Mouse (Mus musculus) liver, adult 2 months (tissue): ENCODE data around the gene Gm43638. TPM values are rescaled to one million over a fixed set of nuclear protein-coding genes. Genes with fewer than 3 reads are reported as not detected.

ENCODE experiments used
- DNase-seq: peaks from one replicate; pipeline ENCODE4 v3.0.0-alpha.2; 2011; ENCODE audit warnings: low read depth, low spot score; ENCODE audit errors: extremely low read depth
- H3K27ac ChIP-seq: fragments of 200-500 bp; replicated peaks from 2 replicates; pipeline ENCODE4 v1.5.1; 2012; ENCODE audit warnings: low read depth, mild to moderate bottlenecking, control low read depth, inconsistent platforms, low read length; ENCODE audit not compliant: insufficient read depth
- H3K27me3 ChIP-seq: fragments of 200-500 bp; 2 replicates; pipeline ENCODE4 v1.6.1; 2012; ENCODE audit warnings: mild to moderate bottlenecking, moderate library complexity, low read length, inconsistent platforms; ENCODE audit not compliant: control insufficient read depth, insufficient read depth
- H3K36me3 ChIP-seq: fragments of 200-500 bp; 2 replicates; pipeline ENCODE4 v1.6.1; 2012; ENCODE audit warnings: low read length, inconsistent platforms; ENCODE audit not compliant: control insufficient read depth, insufficient read depth
- H3K4me1 ChIP-seq: fragments of 200-500 bp; 2 replicates; pipeline ENCODE4 v1.6.1; 2011; ENCODE audit warnings: low read length; ENCODE audit not compliant: control insufficient read depth, insufficient read depth
- H3K4me3 ChIP-seq: fragments of 200-500 bp; 2 replicates; pipeline ENCODE4 v1.5.1; 2011; ENCODE audit warnings: low read depth, mild to moderate bottlenecking, control low read depth, low read length, moderate library complexity; ENCODE audit not compliant: insufficient read depth
- H3K79me2 ChIP-seq: fragments of 200-500 bp; 2 replicates; pipeline ENCODE4 v1.6.1; 2012; ENCODE audit warnings: inconsistent platforms, mild to moderate bottlenecking, low read length, moderate library complexity; ENCODE audit not compliant: control insufficient read depth, insufficient read depth
- H3K9ac ChIP-seq: fragments of 200-500 bp; 2 replicates; pipeline ENCODE4 v1.6.1; 2012; ENCODE audit warnings: low read depth, mild to moderate bottlenecking, control low read depth, inconsistent platforms, low read length
- CTCF ChIP-seq: fragments of 200-500 bp; IDR thresholded peaks from 2 replicates; pipeline ENCODE4 v1.5.1; 2011; ENCODE audit warnings: low read depth, low read length, control low read depth
- POLR2A ChIP-seq: fragments of 200-500 bp; IDR thresholded peaks from 2 replicates; pipeline ENCODE4 v1.6.1; 2011; ENCODE audit warnings: low read length, control low read depth; ENCODE audit not compliant: insufficient read depth; ENCODE audit errors: extremely low read depth
- WGBS: fragments of 180-500 bp; shearing (Covaris S2); methylation state at CpG from one replicate; pipeline ENCODE4 v1.1.7; 2018; 5-methylcytosine and 5-hydroxymethylcytosine counted together
- polyA plus RNA-seq: library from polyadenylated mRNA; depleted of rRNA; stranded (reverse); fragments of >200 nt; gene quantifications from 2 replicates; pipeline ENCODE4 v1.2.3, GENCODE M21; 2012
- total RNA-seq: library from RNA; depleted of rRNA; stranded (reverse); fragments of >200 nt; gene quantifications from 2 replicates; pipeline ENCODE4 v1.2.3, GENCODE M21; 2014

Gene Gm43638
- total and polyA plus RNA-seq, 2 experiments: not detected

DNA sequence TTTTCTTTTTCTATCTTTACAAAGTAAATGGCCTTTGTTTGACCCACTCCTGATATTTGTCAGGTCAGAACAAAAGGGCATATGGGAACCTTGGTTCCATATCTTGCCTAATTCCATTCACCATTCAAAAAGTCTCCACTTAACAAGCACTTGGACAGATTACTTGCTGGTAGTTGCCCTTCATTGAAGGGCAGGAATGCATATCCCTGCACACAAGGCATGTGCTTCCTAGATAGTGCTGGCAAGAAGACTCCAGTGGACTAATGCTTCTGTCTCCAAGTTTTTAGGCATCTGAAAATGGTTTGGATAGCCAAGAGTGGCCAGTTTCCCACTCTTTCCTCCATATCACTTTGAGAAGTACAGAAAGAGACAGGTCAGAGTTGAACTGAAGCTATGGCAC, 12.7 kb upstream of the Gm43638 start:
- Histone ChIP-seq H3K36me3 (no peaks in the 10 kb centered on the region), H3K9ac (no peak overlapping the region), H3K79me2 (no peaks in the 10 kb centered on the region), H3K27me3 (no peaks in the 10 kb centered on the region), H3K4me1 (peaks cover 4% of the 10 kb centered on the region; the same call in 1 of the 2 replicates), H3K27ac (peak overlapping the region; percentile 57; the same call in 1 of the 2 replicates), H3K4me3 (no peak overlapping the region)
- TF ChIP-seq CTCF: no peak
- no peak for TF ChIP-seq POLR2A
- peak; percentile 69 for DNase-seq

DNA sequence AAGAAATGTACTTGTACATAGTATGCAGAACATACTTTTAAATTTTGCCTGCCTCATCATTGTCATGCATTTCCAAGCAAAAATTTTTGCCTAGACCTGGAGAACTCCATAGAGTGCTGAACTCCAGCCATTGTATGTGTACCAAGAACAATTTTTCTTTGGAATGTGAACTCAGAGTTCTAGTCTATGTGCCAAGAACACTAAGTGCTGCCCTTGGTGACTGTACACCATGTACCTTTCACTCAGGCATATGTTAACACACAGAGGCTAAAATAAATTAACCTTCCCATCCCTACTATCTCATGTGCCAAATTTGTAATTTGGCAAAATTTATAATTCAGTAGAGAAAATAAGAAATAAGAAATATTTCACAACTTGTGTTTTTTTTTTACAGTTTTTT, 12.3 kb upstream of the Gm43638 start:
- peak; percentile 80 for DNase-seq
- Histone ChIP-seq H3K27me3 (no peaks in the 10 kb centered on the region), H3K4me1 (peaks cover 4% of the 10 kb centered on the region; the same call in 1 of the 2 replicates), H3K79me2 (no peaks in the 10 kb centered on the region), H3K9ac (no peak overlapping the region), H3K36me3 (no peaks in the 10 kb centered on the region), H3K27ac (no peak overlapping the region), H3K4me3 (no peak overlapping the region)
- no peak for TF ChIP-seq CTCF
- no peak for TF ChIP-seq POLR2A

DNA sequence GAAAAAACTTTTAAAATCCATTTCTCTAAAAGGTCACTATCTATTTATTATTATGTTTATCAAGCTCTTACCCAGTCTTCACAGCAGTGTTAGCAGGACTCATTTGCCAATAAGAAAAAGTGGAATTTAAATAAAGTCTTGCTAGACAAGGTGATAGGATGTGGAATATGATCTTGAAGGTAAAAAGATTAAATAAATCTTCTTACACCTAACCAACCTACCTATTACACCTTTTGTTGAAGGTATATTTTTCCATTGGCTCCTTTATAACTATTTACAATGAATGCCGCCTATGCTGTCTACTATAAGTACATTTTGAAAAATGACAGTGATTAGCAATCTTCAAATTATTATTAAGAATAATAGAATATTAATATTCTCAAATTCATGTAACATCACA, 4.2 kb upstream of the Gm43638 start, which contains the start of gene Ugt2a1:
Gene Ugt2a1, minus strand, starts transcription at position 101 of the 400 bp plus-strand sequence.
- H3K79me2 ChIP-seq: no peaks in the 10 kb centered on the region
- no peak for DNase-seq
- no peak within 1 kb of the TSS for H3K4me3 ChIP-seq
- H3K27ac ChIP-seq: no peak within 1 kb of the TSS
- WGBS: 93% methylated on average over 1 of the region's 1 CpGs
- H3K27me3 ChIP-seq: no peaks in the 10 kb centered on the region
- H3K9ac ChIP-seq: no peak within 1 kb of the TSS
- TF ChIP-seq CTCF (no peak), POLR2A (no peak)
- no peaks in the 10 kb centered on the region for H3K36me3 ChIP-seq
- no peaks in the 10 kb centered on the region for H3K4me1 ChIP-seq

DNA sequence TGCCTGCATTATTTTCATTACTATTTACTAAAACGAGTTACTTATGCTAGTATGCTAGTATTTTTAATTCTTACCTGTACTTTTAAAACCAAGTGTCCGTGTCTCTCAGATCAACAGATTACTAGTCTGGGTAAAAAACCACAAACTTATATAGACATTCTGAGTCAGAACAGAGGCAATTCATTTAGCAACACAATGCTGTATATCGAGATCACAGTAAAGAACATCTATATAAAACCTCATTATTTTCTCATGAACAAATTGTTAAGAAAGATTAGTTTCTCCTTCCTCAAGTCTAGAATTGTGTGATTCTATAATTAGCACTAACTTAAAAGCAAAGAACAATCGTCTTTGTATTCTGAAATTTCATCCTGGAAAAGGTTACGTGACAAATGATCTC, 4.4 kb downstream of the Gm43638 start, which contains the start of gene Ugt2a2:
Gene Ugt2a2, minus strand, starts transcription at position 101 of the 400 bp plus-strand sequence.
- H3K27me3 ChIP-seq: no peaks in the 10 kb centered on the region
- no peak within 1 kb of the TSS for H3K9ac ChIP-seq
- no peaks in the 10 kb centered on the region for H3K36me3 ChIP-seq
- no peak for DNase-seq
- WGBS: 85% methylated on average over 5 of the region's 5 CpGs
- H3K79me2 ChIP-seq: no peaks in the 10 kb centered on the region
- H3K4me1 ChIP-seq: no peaks in the 10 kb centered on the region
- no peak within 1 kb of the TSS for H3K4me3 ChIP-seq
- TF ChIP-seq CTCF (no peak), POLR2A (no peak)
- no peak within 1 kb of the TSS for H3K27ac ChIP-seq

DNA sequence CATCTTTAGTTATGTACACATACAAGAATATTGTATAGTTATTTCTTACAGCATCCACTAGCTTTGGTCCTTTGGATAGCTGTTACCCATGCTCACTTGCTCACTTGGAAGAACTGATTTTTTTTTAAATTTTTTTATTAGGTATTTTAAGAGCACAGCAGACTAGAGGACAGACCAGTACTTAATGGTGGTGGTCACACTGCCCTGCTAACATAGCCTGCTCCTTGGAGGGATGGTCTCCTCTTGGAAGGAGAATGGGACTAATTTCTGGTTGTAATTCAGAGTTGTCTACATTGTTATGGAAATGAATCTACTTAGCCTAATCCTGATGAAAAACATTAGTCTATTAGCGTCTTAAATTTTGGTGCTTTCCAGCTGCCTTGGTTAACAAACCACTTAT, 27.8 kb downstream of the Gm43638 start:
- Histone ChIP-seq H3K9ac (no peak overlapping the region), H3K4me1 (peaks cover 7% of the 10 kb centered on the region; the same call in 1 of the 2 replicates), H3K4me3 (no peak overlapping the region), H3K36me3 (no peaks in the 10 kb centered on the region), H3K27me3 (no peaks in the 10 kb centered on the region), H3K27ac (no peak overlapping the region), H3K79me2 (no peaks in the 10 kb centered on the region)
- 91% methylated on average over 1 of the region's 1 CpGs for WGBS
- DNase-seq: no peak
- no peak for TF ChIP-seq CTCF
- TF ChIP-seq POLR2A: no peak

DNA sequence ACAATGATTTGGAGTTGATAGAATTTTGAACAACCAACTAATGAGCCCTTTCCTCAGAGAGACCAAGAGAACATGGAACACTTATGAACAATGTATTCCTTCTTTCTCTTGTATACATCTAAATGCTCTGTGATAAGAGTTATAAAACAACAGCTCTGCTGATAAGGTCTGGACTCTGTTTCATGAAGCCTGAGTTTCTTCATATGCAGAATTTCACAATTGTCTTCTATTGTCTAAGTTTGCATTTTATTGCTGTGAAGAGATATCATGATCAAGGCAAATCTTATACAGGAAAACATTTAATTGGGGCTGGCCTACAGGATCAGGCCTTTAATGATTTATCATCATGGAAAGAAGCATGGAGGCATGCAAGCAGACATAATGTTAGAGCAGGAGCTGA, 28.9 kb downstream of the Gm43638 start:
- Histone ChIP-seq H3K4me1 (peaks cover 7% of the 10 kb centered on the region; the same call in 1 of the 2 replicates), H3K79me2 (no peaks in the 10 kb centered on the region), H3K27ac (no peak overlapping the region), H3K9ac (no peak overlapping the region), H3K36me3 (no peaks in the 10 kb centered on the region), H3K4me3 (no peak overlapping the region), H3K27me3 (no peaks in the 10 kb centered on the region)
- TF ChIP-seq CTCF (no peak), POLR2A (no peak)
- DNase-seq: peak; percentile 9
